Mouse (Mus musculus) intestine, postnatal 0 days (tissue): Measurements from ENCODE around the gene Ascl3. TPM values are rescaled to one million over a fixed set of nuclear protein-coding genes. Genes with fewer than 3 reads are reported as not detected.

Experiments
- ATAC-seq: fragments of 200-750 bp; cut with Nextera tagmentation; 2 replicates; pipeline ENCODE4 v1.8.0; 2017; ENCODE audit warnings: mild to moderate bottlenecking, moderate TSS enrichment, moderate library complexity
- H3K27ac ChIP-seq: fragments of 300-500 bp; sonication (generic); 2 replicates; pipeline ENCODE4 v1.5.1; 2014; ENCODE audit warnings: mild to moderate bottlenecking, low read depth, low read length, moderate library complexity
- H3K27me3 ChIP-seq: fragments of 300-500 bp; sonication (generic); replicated peaks from 2 replicates; pipeline ENCODE4 v1.6.1; 2014; ENCODE audit warnings: low read length, mixed read lengths; ENCODE audit not compliant: control insufficient read depth, insufficient read depth
- H3K36me3 ChIP-seq: fragments of 300-500 bp; sonication (generic); 2 replicates; pipeline ENCODE4 v1.6.1; 2014; ENCODE audit warnings: mild to moderate bottlenecking, moderate library complexity; ENCODE audit not compliant: control insufficient read depth, insufficient read depth
- H3K4me1 ChIP-seq: fragments of 300-500 bp; sonication (generic); replicated peaks from 2 replicates; pipeline ENCODE4 v1.6.1; 2014; ENCODE audit warnings: antibody characterized with exemption, low read length, mixed read lengths; ENCODE audit not compliant: control insufficient read depth, insufficient read depth
- H3K4me2 ChIP-seq: fragments of 300-500 bp; sonication (generic); replicated peaks from 2 replicates; pipeline ENCODE4 v1.6.1; 2014; ENCODE audit warnings: low read depth, mild to moderate bottlenecking, moderate library complexity
- H3K4me3 ChIP-seq: fragments of 300-500 bp; sonication (generic); 2 replicates; pipeline ENCODE4 v1.5.1; 2014; ENCODE audit warnings: low read depth, low read length
- H3K9ac ChIP-seq: fragments of 300-500 bp; sonication (generic); 2 replicates; pipeline ENCODE4 v1.6.1; 2014; ENCODE audit warnings: mild to moderate bottlenecking, low read depth, low read length
- H3K9me3 ChIP-seq: fragments of 300-500 bp; sonication (generic); 2 replicates; pipeline ENCODE4 v1.6.1; 2016; ENCODE audit warnings: mixed run types; ENCODE audit not compliant: control insufficient read depth
- CTCF ChIP-seq: sonication (generic); IDR thresholded peaks from 2 replicates; pipeline ENCODE4 v1.5.1; 2016; ENCODE audit warnings: low read depth, mild to moderate bottlenecking, control low read depth, antibody characterized with exemption, moderate library complexity
- WGBS: fragments of 180-500 bp; shearing (Covaris S2); extraction: QIAGEN DNeasy Blood & Tissue Kit; methylation state at CpG from one replicate; pipeline ENCODE4 v1.1.7; 2014; 5-methylcytosine and 5-hydroxymethylcytosine counted together
- polyA plus RNA-seq: library from polyadenylated mRNA; unstranded; fragments of >200 nt; fragmentation: Nextera tagmentation; extraction: Ambion mirVana; gene quantifications from 2 replicates; pipeline ENCODE4 v1.2.1, GENCODE M21; 2015

Gene Ascl3
- polyA plus RNA-seq, 1 experiment from 2014 or later: 0.52 TPM

DNA sequence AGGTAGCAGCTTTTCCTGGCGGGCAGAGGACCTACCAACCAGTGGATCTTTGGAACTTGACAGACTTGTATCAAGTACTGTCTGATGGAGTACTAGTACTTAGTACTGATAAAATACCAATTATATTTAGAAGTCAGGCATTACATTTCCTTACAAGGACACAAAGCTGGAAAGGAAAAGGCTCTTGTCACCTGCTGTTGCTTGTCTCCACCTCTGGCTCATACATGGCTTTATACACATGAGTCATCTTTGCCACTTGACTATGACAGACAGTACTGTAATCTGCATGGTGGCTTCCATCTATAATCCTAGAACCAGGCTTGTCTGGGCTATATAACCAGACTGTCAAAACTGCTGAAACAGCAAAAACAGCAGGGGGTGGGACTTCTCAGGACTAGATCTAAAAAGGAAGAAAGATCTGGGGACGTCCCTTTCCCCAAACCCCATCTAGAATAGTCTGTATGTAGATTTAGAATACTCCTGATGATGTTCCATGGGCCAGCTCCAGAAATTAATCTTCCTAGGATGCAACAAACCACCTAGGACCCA, 18.0 kb downstream of the Ascl3 start:
- Histone ChIP-seq H3K4me3 (no peak overlapping the region), H3K9me3 (no peaks in the 10 kb centered on the region), H3K4me1 (no peaks in the 10 kb centered on the region), H3K27me3 (no peaks in the 10 kb centered on the region), H3K27ac (no peak overlapping the region), H3K36me3 (peaks cover 35% of the 10 kb centered on the region; the same call in 1 of the 2 replicates), H3K4me2 (no peak overlapping the region), H3K9ac (no peak overlapping the region)
- no peak for ATAC-seq
- WGBS: 84% methylated on average over 2 of the region's 2 CpGs
- no peak for TF ChIP-seq CTCF

DNA sequence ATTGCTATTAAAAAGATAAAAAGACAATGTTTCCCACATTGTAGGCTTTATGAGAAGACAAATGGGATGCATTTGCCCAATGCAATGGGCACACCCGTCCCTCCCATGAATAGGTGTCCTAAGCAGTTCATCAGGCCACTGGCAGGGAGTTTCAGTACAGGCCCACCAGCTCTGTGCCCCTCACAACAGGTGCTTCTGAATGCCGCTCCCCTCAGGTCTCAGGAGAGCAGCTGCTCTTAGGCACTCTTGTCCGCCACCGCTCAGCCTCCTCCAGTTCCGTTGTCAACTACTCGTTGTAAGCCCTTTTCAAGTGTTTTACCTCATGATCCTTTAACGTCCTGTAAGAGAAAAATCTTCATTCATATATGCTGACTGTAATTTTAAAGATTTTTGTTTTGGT, 19.3 kb downstream of the Ascl3 start:
- no peaks in the 10 kb centered on the region for H3K27me3 ChIP-seq

DNA sequence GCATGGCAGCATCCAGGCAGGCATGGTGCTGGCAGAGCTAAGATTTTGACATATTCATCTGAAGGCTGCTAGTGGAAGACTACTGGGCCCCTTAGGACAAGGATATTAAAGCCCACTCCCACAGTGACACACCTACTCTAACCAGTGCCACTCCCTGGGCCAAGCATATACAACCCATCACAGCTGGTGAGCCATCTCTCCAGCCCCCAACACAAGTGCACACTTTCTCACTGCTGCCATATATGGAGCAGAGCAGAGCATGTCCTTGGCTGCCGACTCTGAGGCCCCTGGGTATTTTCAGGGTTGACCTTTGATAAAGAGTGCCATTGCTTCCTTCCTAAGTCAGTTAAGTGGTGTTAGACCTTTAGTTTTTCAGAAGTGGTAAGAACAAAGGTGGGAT, 21.5 kb downstream of the Ascl3 start:
- ATAC-seq: no peak
- peaks cover 44% of the 10 kb centered on the region; the same call in 1 of the 2 replicates for H3K36me3 ChIP-seq
- no peaks in the 10 kb centered on the region for H3K4me1 ChIP-seq
- H3K9me3 ChIP-seq: no peaks in the 10 kb centered on the region
- TF ChIP-seq CTCF: no peak
- H3K4me3 ChIP-seq: no peak overlapping the region
- no peaks in the 10 kb centered on the region for H3K27me3 ChIP-seq
- no peak overlapping the region for H3K4me2 ChIP-seq
- H3K9ac ChIP-seq: no peak overlapping the region
- H3K27ac ChIP-seq: no peak overlapping the region
- 13% methylated on average over 1 of the region's 1 CpGs for WGBS

More for the DNA sequence above, 19.3 kb downstream of the Ascl3 start:
- TF ChIP-seq CTCF: no peak
- 93% methylated on average over 7 of the region's 7 CpGs for WGBS
- ATAC-seq: no peak
- Histone ChIP-seq H3K36me3 (peaks cover 44% of the 10 kb centered on the region; the same call in 1 of the 2 replicates), H3K4me1 (no peaks in the 10 kb centered on the region), H3K9ac (no peak overlapping the region), H3K9me3 (no peaks in the 10 kb centered on the region), H3K4me3 (no peak overlapping the region), H3K27ac (no peak overlapping the region), H3K4me2 (no peak overlapping the region)

DNA sequence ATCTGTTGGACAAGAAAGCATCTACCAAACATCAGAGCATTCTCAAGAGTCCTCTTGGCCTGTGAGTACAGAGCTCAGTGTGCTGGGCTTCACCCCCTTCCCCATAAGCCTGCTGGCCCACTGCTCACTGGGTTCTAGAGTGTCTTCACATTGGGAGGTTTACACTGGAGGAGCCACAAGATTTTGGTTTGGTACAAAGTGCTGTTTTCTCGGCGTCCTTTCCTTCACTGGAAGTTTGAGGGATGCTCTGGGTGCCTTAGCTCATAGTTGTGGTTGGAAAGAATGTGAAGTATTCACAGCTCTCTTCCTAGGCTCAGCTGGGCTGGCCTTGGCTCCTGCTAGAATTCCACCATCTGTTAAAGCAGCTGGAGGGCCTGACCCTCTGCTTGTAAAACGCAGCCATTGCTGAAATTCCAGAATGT, 22.6 kb downstream of the Ascl3 start:
- no peaks in the 10 kb centered on the region for H3K4me1 ChIP-seq
- 38% methylated on average over 3 of the region's 3 CpGs for WGBS
- no peaks in the 10 kb centered on the region for H3K27me3 ChIP-seq
- H3K4me3 ChIP-seq: no peak overlapping the region
- ATAC-seq: no peak
- H3K27ac ChIP-seq: no peak overlapping the region
- no peaks in the 10 kb centered on the region for H3K9me3 ChIP-seq
- H3K4me2 ChIP-seq: no peak overlapping the region
- H3K9ac ChIP-seq: no peak overlapping the region
- H3K36me3 ChIP-seq: peaks cover 44% of the 10 kb centered on the region; the same call in 1 of the 2 replicates
- no peak for TF ChIP-seq CTCF

DNA sequence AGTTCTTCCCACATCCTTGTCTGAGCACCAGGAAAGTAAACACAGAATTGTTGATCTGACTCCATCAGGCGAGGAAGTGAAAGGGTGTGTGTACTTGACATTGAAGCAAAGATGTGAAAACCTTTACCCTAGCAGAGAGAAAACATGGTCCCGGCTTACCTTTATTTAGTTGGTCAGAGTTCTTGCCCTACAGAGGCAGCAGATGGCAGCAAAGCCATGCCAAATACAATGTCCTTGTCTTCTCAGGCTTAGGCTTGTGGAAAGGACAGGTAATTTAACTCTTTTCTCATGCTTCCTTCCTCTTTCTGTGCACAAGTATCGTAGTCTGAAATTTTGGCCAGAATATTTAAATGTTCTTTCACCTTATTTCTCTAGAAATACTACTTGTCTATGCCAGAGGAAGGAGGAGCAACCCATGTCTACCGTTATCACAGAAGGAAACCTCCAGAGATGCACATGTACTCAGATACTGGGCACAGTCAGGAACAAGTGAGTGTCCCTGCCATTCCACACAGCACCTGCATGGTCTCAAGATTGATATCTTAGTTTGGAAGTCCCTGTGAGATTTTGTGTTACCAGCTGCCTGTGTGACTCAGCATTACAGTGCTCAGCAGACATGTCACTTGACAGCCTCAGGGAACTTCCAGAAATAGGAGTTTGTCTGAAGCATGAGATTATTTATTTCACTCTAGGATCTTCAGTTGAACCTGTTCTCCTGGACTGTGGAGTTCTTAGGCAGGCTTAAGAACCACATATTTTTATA, 24.3 kb downstream of the Ascl3 start:
- Histone ChIP-seq H3K27me3 (0 out of 2 replicates have a peak, but pooled peaks cover 4% of the 10 kb centered on the region), H3K4me2 (no peak overlapping the region), H3K36me3 (peaks cover 33% of the 10 kb centered on the region; the same call in 1 of the 2 replicates), H3K9ac (no peak overlapping the region), H3K27ac (no peak overlapping the region), H3K9me3 (no peaks in the 10 kb centered on the region), H3K4me3 (no peak overlapping the region), H3K4me1 (no peaks in the 10 kb centered on the region)
- 36% methylated on average over 4 of the region's 4 CpGs for WGBS
- TF ChIP-seq CTCF: peak; percentile 83
- no peak for ATAC-seq

DNA sequence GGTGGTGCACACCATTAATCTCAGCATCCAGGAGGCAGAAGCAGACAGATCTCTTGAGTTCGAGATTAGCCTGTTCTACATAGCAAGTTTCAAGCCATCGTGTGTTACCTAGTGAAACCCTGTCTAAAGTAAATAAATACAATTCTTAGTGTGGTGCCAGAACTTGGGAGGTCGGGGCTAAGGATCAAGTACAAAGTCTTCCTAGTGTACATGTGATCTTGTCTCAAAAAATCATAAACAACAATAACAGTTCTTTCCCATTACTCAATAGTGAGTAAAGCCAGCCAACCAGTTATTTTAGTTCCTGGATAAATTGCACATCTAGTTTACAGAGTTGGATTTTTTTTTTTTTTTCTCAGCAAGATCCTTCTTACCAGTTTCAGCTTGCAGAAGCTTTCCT, 27.1 kb downstream of the Ascl3 start:
- H3K36me3 ChIP-seq: peaks cover 15% of the 10 kb centered on the region; the same call in 1 of the 2 replicates
- no peaks in the 10 kb centered on the region for H3K9me3 ChIP-seq
- peak overlapping the region; percentile 85; the same call in 1 of the 2 replicates for H3K4me2 ChIP-seq
- H3K27me3 ChIP-seq: 0 out of 2 replicates have a peak, but pooled peaks cover 4% of the 10 kb centered on the region
- peak overlapping the region; percentile 66; the same call in 1 of the 2 replicates for H3K4me3 ChIP-seq
- H3K4me1 ChIP-seq: no peaks in the 10 kb centered on the region
- no peak for ATAC-seq
- no peak for TF ChIP-seq CTCF
- no peak overlapping the region for H3K9ac ChIP-seq
- no peak overlapping the region for H3K27ac ChIP-seq
- 43% methylated on average over 3 of the region's 3 CpGs for whole genome bisulfite sequencing
